Mouse (Mus musculus) midbrain, embryonic 16.5 days (tissue): ENCODE measurements around the gene Cep126. TPM values are rescaled to one million over a fixed set of nuclear protein-coding genes. Genes with fewer than 3 reads are reported as not detected.

Source experiments
- ATAC-seq: fragments of 200-750 bp; cut with Nextera tagmentation; 2 replicates; pipeline ENCODE4 v1.8.0; 2017; ENCODE audit warnings: moderate TSS enrichment
- H3K27ac ChIP-seq: fragments of 300-500 bp; sonication (generic); 2 replicates; pipeline ENCODE4 v1.5.1; 2014; ENCODE audit warnings: mild to moderate bottlenecking, low read length, mixed read lengths
- H3K27me3 ChIP-seq: fragments of 300-500 bp; sonication (generic); 2 replicates; pipeline ENCODE4 v1.6.1; 2014; ENCODE audit warnings: low read depth, low read length, mixed read lengths; ENCODE audit not compliant: control insufficient read depth, insufficient read depth
- H3K36me3 ChIP-seq: fragments of 300-500 bp; sonication (generic); 2 replicates; pipeline ENCODE4 v1.6.1; 2014; ENCODE audit warnings: mild to moderate bottlenecking, low read length, moderate library complexity, mixed read lengths; ENCODE audit not compliant: control insufficient read depth, insufficient read depth
- H3K4me1 ChIP-seq: fragments of 300-500 bp; sonication (generic); 2 replicates; pipeline ENCODE4 v1.6.1; 2014; ENCODE audit warnings: mild to moderate bottlenecking, low read length, mixed read lengths; ENCODE audit not compliant: control insufficient read depth, insufficient read depth
- H3K4me2 ChIP-seq: fragments of 300-500 bp; sonication (generic); 2 replicates; pipeline ENCODE4 v1.6.1; 2014; ENCODE audit warnings: mild to moderate bottlenecking, low read length, mixed read lengths
- H3K4me3 ChIP-seq: fragments of 300-500 bp; sonication (generic); 2 replicates; pipeline ENCODE4 v1.5.1; 2014; ENCODE audit warnings: low read depth, mild to moderate bottlenecking, low read length, moderate library complexity, mixed read lengths
- H3K9ac ChIP-seq: fragments of 300-500 bp; sonication (generic); 2 replicates; pipeline ENCODE4 v1.6.1; 2014; ENCODE audit warnings: low read depth, low read length, mixed read lengths
- H3K9me3 ChIP-seq: fragments of 300-500 bp; sonication (generic); replicated peaks from 2 replicates; pipeline ENCODE4 v1.6.1; 2014; ENCODE audit warnings: mild to moderate bottlenecking, low read length, mixed read lengths; ENCODE audit not compliant: control insufficient read depth, poor library complexity, severe bottlenecking
- WGBS: fragments of 180-500 bp; shearing (Covaris S2); extraction: QIAGEN DNeasy Blood & Tissue Kit; methylation state at CpG from one replicate; pipeline ENCODE4 v1.1.7; 2014; 5-methylcytosine and 5-hydroxymethylcytosine counted together
- polyA plus RNA-seq: library from polyadenylated mRNA; unstranded; fragments of >200 nt; fragmentation: Nextera tagmentation; extraction: Ambion mirVana; gene quantifications from 2 replicates; pipeline ENCODE4 v1.2.1, GENCODE M21; 2015

Gene Cep126
- polyA plus RNA-seq, 1 experiment from 2014 or later: 4.1 TPM

GRCm38 (mm10) chr9:8035091-8035490, 99.0 kb downstream of the Cep126 start:
- no peaks in the 10 kb centered on the region for H3K4me1 ChIP-seq
- no peak overlapping the region for H3K27ac ChIP-seq
- H3K9me3 ChIP-seq: no peaks in the 10 kb centered on the region
- H3K36me3 ChIP-seq: no peaks in the 10 kb centered on the region
- H3K4me2 ChIP-seq: no peak overlapping the region
- H3K4me3 ChIP-seq: no peak overlapping the region
- ATAC-seq: no peak
- WGBS: 63% methylated on average over 4 of the region's 4 CpGs
- no peak overlapping the region for H3K9ac ChIP-seq
- H3K27me3 ChIP-seq: no peaks in the 10 kb centered on the region

- no peaks in the 10 kb centered on the region for H3K4me1 ChIP-seq
- WGBS: 88% methylated on average over 1 of the region's 1 CpGs
- H3K9me3 ChIP-seq: no peaks in the 10 kb centered on the region
- no peaks in the 10 kb centered on the region for H3K36me3 ChIP-seq
- no peak overlapping the region for H3K4me3 ChIP-seq
- H3K27me3 ChIP-seq: no peaks in the 10 kb centered on the region
- no peak overlapping the region for H3K4me2 ChIP-seq
- no peak overlapping the region for H3K9ac ChIP-seq
- no peak for ATAC-seq
- no peak overlapping the region for H3K27ac ChIP-seq
Measured at GRCm38 (mm10) chr9:8034143-8034542, 100.0 kb downstream of the Cep126 start.

- H3K4me3 ChIP-seq: no peak overlapping the region
- WGBS: 74% methylated on average over 5 of the region's 5 CpGs
- ATAC-seq: no peak
Measured at GRCm38 (mm10) chr9:8032847-8033246, 101.2 kb downstream of the Cep126 start.

More at GRCm38 (mm10) chr9:8032847-8033246, 101.2 kb downstream of the Cep126 start:
- Histone ChIP-seq H3K27me3 (no peaks in the 10 kb centered on the region), H3K4me2 (no peak overlapping the region), H3K4me1 (no peaks in the 10 kb centered on the region), H3K36me3 (no peaks in the 10 kb centered on the region), H3K9ac (no peak overlapping the region), H3K27ac (no peak overlapping the region), H3K9me3 (no peaks in the 10 kb centered on the region)

Other genes with a start within 250 kb of the Cep126 start
- 5.3 and 5.4 TPM in 2 replicates for gene Yap1, start 129.7 kb downstream of the Cep126 start, polyA plus RNA-seq
- 16.1 and 17.2 TPM in 2 replicates for gene Cfap300, start 91.5 kb downstream of the Cep126 start, polyA plus RNA-seq